Mouse (Mus musculus): ENCODE measurements at regions not wholly inside any gene's neighbourhood (a gene's known extent, or its start where the extent isn't known, plus 50 kb on each side); places are given as distances from the start of the nearest gene placed in this dataset.

GRCm38 (mm10) chr10:99367757-99368156, 104.7 kb downstream of the Dusp6 start:
- DNase-seq (ENCODE audit: low read depth in 2 of 2, low spot score in 2 of 2), result no peak

- DNase-seq (ENCODE audit: low read depth in 2 of 2, low spot score in 2 of 2), result no peak
Measured at GRCm38 (mm10) chr10:99375101-99375500, 112.1 kb downstream of the Dusp6 start.

- DNase-seq (ENCODE audit: low read depth in 2 of 2, low spot score in 2 of 2), result no peak
Measured at GRCm38 (mm10) chr10:99376430-99376829, 113.4 kb downstream of the Dusp6 start.

- no peak for DNase-seq (ENCODE audit: low read depth in 2 of 2, low spot score in 2 of 2)
Measured at GRCm38 (mm10) chr10:99377548-99377947, 114.5 kb downstream of the Dusp6 start.

GRCm38 (mm10) chr10:99379156-99379555, 116.1 kb downstream of the Dusp6 start:
- DNase-seq (ENCODE audit: low read depth in 2 of 2, low spot score in 2 of 2), result no peak

GRCm38 (mm10) chr10:99380170-99380569, 117.1 kb downstream of the Dusp6 start:
- no peak for DNase-seq (ENCODE audit: low read depth in 2 of 2, low spot score in 2 of 2)

- DNase-seq (ENCODE audit: low read depth in 2 of 2, low spot score in 2 of 2), result no peak
Measured at GRCm38 (mm10) chr10:99383028-99383427, 120.0 kb downstream of the Dusp6 start.

- no peak for DNase-seq (ENCODE audit: low read depth in 2 of 2, low spot score in 2 of 2)
Measured at GRCm38 (mm10) chr10:99384366-99384765, 121.3 kb downstream of the Dusp6 start.

GRCm38 (mm10) chr10:99384851-99385250, 121.8 kb downstream of the Dusp6 start:
- DNase-seq (ENCODE audit: low read depth in 2 of 2, low spot score in 2 of 2), result no peak

- DNase-seq (ENCODE audit: low read depth in 2 of 2, low spot score in 2 of 2), result peak; percentile 51 to 69
Measured at GRCm38 (mm10) chr10:99385854-99386253, 122.8 kb downstream of the Dusp6 start.

- DNase-seq (ENCODE audit: low read depth in 2 of 2, low spot score in 2 of 2), result no peak
Measured at GRCm38 (mm10) chr10:99388526-99388925, 125.5 kb downstream of the Dusp6 start.

GRCm38 (mm10) chr10:99388986-99389385, 126.0 kb downstream of the Dusp6 start:
- no peak for DNase-seq (ENCODE audit: low read depth in 2 of 2, low spot score in 2 of 2)

- DNase-seq (ENCODE audit: low read depth in 2 of 2, low spot score in 2 of 2), result no peak
Measured at GRCm38 (mm10) chr10:99390609-99391183, 127.7 kb downstream of the Dusp6 start.

- no peak for DNase-seq (ENCODE audit: low read depth in 2 of 2, low spot score in 2 of 2)
Measured at GRCm38 (mm10) chr10:99391725-99392124, 128.7 kb downstream of the Dusp6 start.

GRCm38 (mm10) chr10:99392979-99393378, 129.9 kb downstream of the Dusp6 start:
- peak; percentile 15 to 17 for DNase-seq (ENCODE audit: low read depth in 2 of 2, low spot score in 2 of 2)

- DNase-seq (ENCODE audit: low read depth in 2 of 2, low spot score in 2 of 2), result peak in 1 of 2 experiments; percentile 34
Measured at GRCm38 (mm10) chr10:99393523-99393922, 130.5 kb downstream of the Dusp6 start.

- no peak for DNase-seq (ENCODE audit: low read depth in 2 of 2, low spot score in 2 of 2)
Measured at GRCm38 (mm10) chr10:99395411-99395810, 132.4 kb downstream of the Dusp6 start.

- DNase-seq (ENCODE audit: low read depth in 2 of 2, low spot score in 2 of 2), result no peak
Measured at GRCm38 (mm10) chr10:99396630-99397029, 133.6 kb downstream of the Dusp6 start.

GRCm38 (mm10) chr10:99400076-99400475, 137.0 kb downstream of the Dusp6 start:
- DNase-seq (ENCODE audit: low read depth in 2 of 2, low spot score in 2 of 2), result no peak

GRCm38 (mm10) chr10:99406764-99407163, 143.7 kb downstream of the Dusp6 start:
- no peak for DNase-seq (ENCODE audit: low read depth in 2 of 2, low spot score in 2 of 2)

- DNase-seq (ENCODE audit: low read depth in 2 of 2, low spot score in 2 of 2), result peak in 1 of 2 experiments; percentile 24
Measured at GRCm38 (mm10) chr10:99408786-99409185, 145.8 kb downstream of the Dusp6 start.

- DNase-seq (ENCODE audit: low read depth in 2 of 2, low spot score in 2 of 2), result no peak
Measured at GRCm38 (mm10) chr10:99409744-99410143, 146.7 kb downstream of the Dusp6 start.

- DNase-seq (ENCODE audit: low read depth in 2 of 2, low spot score in 2 of 2), result no peak
Measured at GRCm38 (mm10) chr10:99410754-99411153, 147.7 kb downstream of the Dusp6 start.
